Mouse (Mus musculus) heart, postnatal 0 days (tissue): ENCODE data around the gene Fxyd6. TPM values are rescaled to one million over a fixed set of nuclear protein-coding genes. Genes with fewer than 3 reads are reported as not detected.

Experiments
- ATAC-seq: fragments of 200-750 bp; cut with Nextera tagmentation; 2 replicates; pipeline ENCODE4 v1.8.0; 2017; ENCODE audit warnings: low read depth, moderate number of reproducible peaks, moderate library complexity; ENCODE audit not compliant: insufficient read depth
- DNase-seq: peaks from one replicate; pipeline ENCODE4 v3.0.0-alpha.2; 2016; ENCODE audit warnings: low spot score
- H3K27ac ChIP-seq: fragments of 300-500 bp; sonication (generic); 2 replicates; pipeline ENCODE4 v1.5.1; 2014; ENCODE audit warnings: low read depth, mild to moderate bottlenecking
- H3K27me3 ChIP-seq: fragments of 300-500 bp; sonication (generic); 2 replicates; pipeline ENCODE4 v1.6.1; 2014; ENCODE audit warnings: low read length, mixed read lengths; ENCODE audit not compliant: control insufficient read depth, insufficient read depth
- H3K36me3 ChIP-seq: fragments of 300-500 bp; sonication (generic); replicated peaks from 2 replicates; pipeline ENCODE4 v1.6.1; 2014; ENCODE audit warnings: low read length, mixed read lengths; ENCODE audit not compliant: control insufficient read depth, insufficient read depth
- H3K4me1 ChIP-seq: fragments of 300-500 bp; sonication (generic); 2 replicates; pipeline ENCODE4 v1.6.1; 2014; ENCODE audit warnings: antibody characterized with exemption; ENCODE audit not compliant: control insufficient read depth, insufficient read depth
- H3K4me2 ChIP-seq: fragments of 300-500 bp; sonication (generic); 2 replicates; pipeline ENCODE4 v1.6.1; 2014; ENCODE audit warnings: low read depth, mild to moderate bottlenecking, low read length, moderate library complexity
- H3K4me3 ChIP-seq: fragments of 300-500 bp; sonication (generic); 2 replicates; pipeline ENCODE4 v1.5.1; 2014; ENCODE audit warnings: low read depth, low read length
- H3K9ac ChIP-seq: fragments of 300-500 bp; sonication (generic); replicated peaks from 2 replicates; pipeline ENCODE4 v1.6.1; 2014; ENCODE audit warnings: low read depth, low read length, mixed read lengths
- H3K9me3 ChIP-seq: fragments of 300-500 bp; sonication (generic); replicated peaks from 2 replicates; pipeline ENCODE4 v1.6.1; 2016; ENCODE audit warnings: low read length; ENCODE audit not compliant: control insufficient read depth
- CTCF ChIP-seq: IDR thresholded peaks from 2 replicates; pipeline ENCODE4 v1.5.1; 2016; ENCODE audit warnings: antibody characterized with exemption, control low read depth, low read depth
- EP300 ChIP-seq: IDR thresholded peaks from 2 replicates; pipeline ENCODE4 v1.6.1; 2016; ENCODE audit warnings: antibody characterized with exemption, low read depth
- WGBS: fragments of 180-500 bp; shearing (Covaris S2); extraction: QIAGEN DNeasy Blood & Tissue Kit; methylation state at CpG from one replicate; pipeline ENCODE4 v1.1.7; 2014; 5-methylcytosine and 5-hydroxymethylcytosine counted together
- polyA plus RNA-seq: library from polyadenylated mRNA; unstranded; fragments of >200 nt; fragmentation: Nextera tagmentation; extraction: Ambion mirVana; gene quantifications from 2 replicates; pipeline ENCODE4 v1.2.1, GENCODE M21; 2015
- total RNA-seq: library from RNA; depleted of rRNA; stranded (reverse); fragments of >200 nt; gene quantifications from 2 replicates; pipeline ENCODE4 v1.2.3, GENCODE M21; 2014; ENCODE audit warnings: low replicate concordance

Fxyd6 gene
- total and polyA plus RNA-seq, 2 experiments from 2014 or later: 18.1 to 26.6 TPM

- H3K4me2 ChIP-seq: no peak overlapping the region
- no peak for ATAC-seq
- no peak overlapping the region for H3K27ac ChIP-seq
- H3K27me3 ChIP-seq: 0 out of 2 replicates have a peak, but pooled peaks cover 14% of the 10 kb centered on the region
- WGBS: 66% methylated on average over 2 of the region's 2 CpGs
- DNase-seq: no peak
- no peaks in the 10 kb centered on the region for H3K36me3 ChIP-seq
- no peak overlapping the region for H3K9ac ChIP-seq
- H3K4me3 ChIP-seq: no peak overlapping the region
- TF ChIP-seq EP300 (no peak), CTCF (no peak)
- no peaks in the 10 kb centered on the region for H3K4me1 ChIP-seq
- no peaks in the 10 kb centered on the region for H3K9me3 ChIP-seq
Observed at GRCm38 (mm10) chr9:45337406-45337805, 32.6 kb upstream of the Fxyd6 start.

- no peak for TF ChIP-seq EP300
- no peak for TF ChIP-seq CTCF
- DNase-seq: no peak
- H3K9me3 ChIP-seq: no peaks in the 10 kb centered on the region
- no peak overlapping the region for H3K4me2 ChIP-seq
- H3K9ac ChIP-seq: no peak overlapping the region
- ATAC-seq: no peak
- H3K27ac ChIP-seq: no peak overlapping the region
- WGBS: 83% methylated on average over 3 of the region's 3 CpGs
- H3K4me3 ChIP-seq: no peak overlapping the region
- H3K27me3 ChIP-seq: 0 out of 2 replicates have a peak, but pooled peaks cover 8% of the 10 kb centered on the region
- H3K4me1 ChIP-seq: no peaks in the 10 kb centered on the region
- H3K36me3 ChIP-seq: no peaks in the 10 kb centered on the region
Observed at GRCm38 (mm10) chr9:45343066-45343465, 26.9 kb upstream of the Fxyd6 start.

GRCm38 (mm10) chr9:45345516-45345915 is 24.5 kb upstream of the Fxyd6 start:
- ATAC-seq: peak; percentile 49; the same call in 1 of the 2 replicates
- Histone ChIP-seq H3K9me3 (no peaks in the 10 kb centered on the region), H3K27me3 (0 out of 2 replicates have a peak, but pooled peaks cover 8% of the 10 kb centered on the region), H3K4me2 (no peak overlapping the region), H3K4me3 (no peak overlapping the region), H3K9ac (no peak overlapping the region), H3K27ac (no peak overlapping the region), H3K4me1 (no peaks in the 10 kb centered on the region), H3K36me3 (no peaks in the 10 kb centered on the region)
- whole genome bisulfite sequencing: 76% methylated on average over 2 of the region's 2 CpGs
- DNase-seq: no peak
- no peak for TF ChIP-seq EP300
- peak; percentile 73 for TF ChIP-seq CTCF

- no peaks in the 10 kb centered on the region for H3K4me1 ChIP-seq
- 69% methylated on average over 6 of the region's 6 CpGs for WGBS
- DNase-seq (no peak), ATAC-seq (no peak)
- no peak overlapping the region for H3K4me3 ChIP-seq
- no peaks in the 10 kb centered on the region; the same call in 1 of the 2 replicates for H3K9me3 ChIP-seq
- no peak overlapping the region for H3K9ac ChIP-seq
- H3K27ac ChIP-seq: no peak overlapping the region
- H3K4me2 ChIP-seq: no peak overlapping the region
- 0 out of 2 replicates have a peak, but pooled peaks cover 8% of the 10 kb centered on the region for H3K27me3 ChIP-seq
- H3K36me3 ChIP-seq: no peaks in the 10 kb centered on the region
- no peak for TF ChIP-seq CTCF
- no peak for TF ChIP-seq EP300
Observed at GRCm38 (mm10) chr9:45346276-45346675, 23.7 kb upstream of the Fxyd6 start.

- ATAC-seq (no peak), DNase-seq (no peak)
- 64% methylated on average over 6 of the region's 6 CpGs for WGBS
Observed at GRCm38 (mm10) chr9:45348560-45348959, 21.4 kb upstream of the Fxyd6 start.

GRCm38 (mm10) chr9:45349181-45349580 is 20.8 kb upstream of the Fxyd6 start:
- DNase-seq (no peak), ATAC-seq (no peak)
- 47% methylated on average over 4 of the region's 4 CpGs for WGBS
- TF ChIP-seq EP300 (no peak), CTCF (no peak)
- no peaks in the 10 kb centered on the region; the same call in 1 of the 2 replicates for H3K9me3 ChIP-seq
- no peak overlapping the region for H3K4me2 ChIP-seq
- H3K4me3 ChIP-seq: no peak overlapping the region
- H3K27me3 ChIP-seq: 0 out of 2 replicates have a peak, but pooled peaks cover 8% of the 10 kb centered on the region
- H3K9ac ChIP-seq: no peak overlapping the region
- H3K27ac ChIP-seq: no peak overlapping the region
- H3K36me3 ChIP-seq: no peaks in the 10 kb centered on the region
- no peaks in the 10 kb centered on the region for H3K4me1 ChIP-seq

More at GRCm38 (mm10) chr9:45348560-45348959, 21.4 kb upstream of the Fxyd6 start:
- Histone ChIP-seq H3K36me3 (no peaks in the 10 kb centered on the region), H3K4me2 (no peak overlapping the region), H3K27ac (no peak overlapping the region), H3K9me3 (no peaks in the 10 kb centered on the region; the same call in 1 of the 2 replicates), H3K27me3 (0 out of 2 replicates have a peak, but pooled peaks cover 8% of the 10 kb centered on the region), H3K4me1 (no peaks in the 10 kb centered on the region), H3K9ac (no peak overlapping the region), H3K4me3 (no peak overlapping the region)
- no peak for TF ChIP-seq CTCF
- TF ChIP-seq EP300: no peak
